In the genomic region with DNA sequence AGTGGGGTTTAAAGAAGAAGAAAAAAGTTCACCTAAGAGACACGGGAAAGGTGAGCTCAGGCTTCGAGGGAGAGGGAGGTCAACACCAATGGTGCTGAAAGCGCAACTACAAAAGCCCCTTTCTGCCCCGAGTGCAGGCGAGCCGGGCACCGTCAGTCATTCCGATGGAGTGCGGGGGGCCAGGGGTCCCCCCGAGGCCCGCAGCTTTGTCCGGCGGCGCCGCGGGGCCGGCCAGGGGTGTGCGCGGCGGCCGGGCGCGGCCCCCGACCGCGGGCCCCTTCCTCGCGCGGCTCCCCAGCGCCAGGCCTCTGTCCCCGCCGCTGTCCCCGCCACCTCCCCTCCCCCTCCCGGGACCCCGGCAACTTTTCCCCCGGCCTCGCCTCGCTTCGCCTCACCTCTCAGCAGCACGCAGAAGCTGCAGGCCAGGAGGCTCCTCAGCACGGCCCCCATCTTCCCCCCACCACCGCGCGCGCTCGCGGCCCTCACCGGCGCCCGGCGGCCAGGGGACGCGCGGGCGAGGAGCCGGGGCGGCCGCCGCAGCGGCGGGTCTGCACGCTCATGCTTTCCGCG, we compare ENCODE assay signal across 8 mouse cellular contexts. TPM values are rescaled to one million over a fixed set of nuclear protein-coding genes. Genes with fewer than 3 reads are reported as not detected.
DNase-seq lines count a peak whose midpoint lies in the region; ATAC-seq and TF ChIP-seq lines count a peak whose summit lies in the region.

No protein-coding gene starts in this region.

- peak; percentile 20 for DNase-seq in adrenal gland, postnatal 14 days
- DNase-seq in adrenal gland, postnatal 25 days = no peak
- peak; percentile 13 for DNase-seq in forebrain, postnatal 0 days
- DNase-seq in testis, postnatal 14 days (ENCODE audit: low spot score) = peak; percentile 42

- H3K4me2 ChIP-seq in forebrain, postnatal 0 days (ENCODE audit: low read depth) = peak overlapping the region; percentile 82
- peak overlapping the region; percentile 86 for H3K4me2 ChIP-seq in liver, embryonic 12.5 days

- TF ChIP-seq CTCF in forebrain, postnatal 0 days (IDR thresholded peaks at IDR 0.05; ENCODE audit: low read depth) = no peak

- ATAC-seq in megakaryocyte, adult 5-6 weeks (ENCODE audit: poor library complexity, severe bottlenecking) = no peak
- ATAC-seq in forebrain, postnatal 0 days = no peak
- ATAC-seq in liver, embryonic 12.5 days = peak; percentile 58
- no peak for ATAC-seq in monocyte, adult 5-6 weeks (replicated peaks; ENCODE audit: insufficient number of reproducible peaks, low FRiP score, low TSS enrichment, poor library complexity, severe bottlenecking)

- peak overlapping the region; percentile 100 for H3K27ac ChIP-seq in forebrain, postnatal 0 days (ENCODE audit: low read depth, low read length)
- peak overlapping the region; percentile 87 for H3K27ac ChIP-seq in liver, embryonic 12.5 days

- H3K9ac ChIP-seq in forebrain, postnatal 0 days = peak overlapping the region; percentile 94
- H3K9ac ChIP-seq in liver, embryonic 12.5 days = peak overlapping the region; percentile 92

- peaks cover 17% of the 10 kb centered on the region for H3K4me1 ChIP-seq in megakaryocyte, embryonic 14.5 days
- H3K4me1 ChIP-seq in forebrain, postnatal 0 days (ENCODE audit: insufficient read depth) = peaks cover 9% of the 10 kb centered on the region
- H3K4me1 ChIP-seq in liver, embryonic 12.5 days = peaks cover 42% of the 10 kb centered on the region

- no peaks in the 10 kb centered on the region for H3K9me3 ChIP-seq in megakaryocyte, embryonic 14.5 days
- H3K9me3 ChIP-seq in forebrain, postnatal 0 days (ENCODE audit: low read length) = no peaks in the 10 kb centered on the region
- H3K9me3 ChIP-seq in liver, embryonic 12.5 days (replicated peaks) = no peaks in the 10 kb centered on the region

- no peaks in the 10 kb centered on the region for H3K36me3 ChIP-seq in megakaryocyte, embryonic 14.5 days (replicated peaks; ENCODE audit: low read length)
- H3K36me3 ChIP-seq in forebrain, postnatal 0 days (ENCODE audit: insufficient read depth) = no peaks in the 10 kb centered on the region
- H3K36me3 ChIP-seq in liver, embryonic 12.5 days = no peaks in the 10 kb centered on the region

- H3K4me3 ChIP-seq in megakaryocyte, embryonic 14.5 days (replicated peaks) = peak overlapping the region; percentile 95
- peak overlapping the region; percentile 80 for H3K4me3 ChIP-seq in forebrain, postnatal 0 days (ENCODE audit: low read depth, low read length)
- H3K4me3 ChIP-seq in liver, embryonic 12.5 days = peak overlapping the region; percentile 93

- H3K27me3 ChIP-seq in megakaryocyte, embryonic 14.5 days (replicated peaks) = peaks cover 4% of the 10 kb centered on the region
- H3K27me3 ChIP-seq in forebrain, postnatal 0 days (ENCODE audit: insufficient read depth, low read length) = no peaks in the 10 kb centered on the region
- H3K27me3 ChIP-seq in liver, embryonic 12.5 days (replicated peaks) = no peaks in the 10 kb centered on the region

- 8% methylated on average over 53 of the region's 64 CpGs for WGBS in forebrain, postnatal 0 days
- WGBS in liver, embryonic 12.5 days (ENCODE audit: insufficient replicate concordance) = under 1% methylated on average over 50 of the region's 64 CpGs

RNA-seq across cellular contexts. Expression of a gene that starts 0.4 kb away (rescaled TPM):
- total RNA-seq in adrenal gland, postnatal 14 days (2021) = 81.5 and 89.2 TPM in 2 replicates
- 94.4 and 112 TPM in 2 replicates for total RNA-seq in adrenal gland, postnatal 25 days (2021)
- polyA plus RNA-seq in megakaryocyte, embryonic 14.5 days (2012; ENCODE audit: insufficient read depth, low replicate concordance) = 4.0 and 5.0 TPM in 2 replicates
- 15.0 and 15.5 TPM in 2 replicates for total RNA-seq in megakaryocyte, adult 5-6 weeks (2015)
- 18.3 and 25.7 TPM in 2 replicates for total RNA-seq in megakaryocyte, adult 5-6 weeks (2017)
- total RNA-seq in forebrain, postnatal 0 days (2014; rRNA removed) = 29.9 and 41.3 TPM in 2 replicates
- 12.3 and 14.7 TPM in 2 replicates for polyA plus RNA-seq in forebrain, postnatal 0 days (2015; fragmentation: Nextera tagmentation; extraction: Ambion mirVana)
- 12.6 and 13.1 TPM in 2 replicates for polyA plus RNA-seq in liver, embryonic 12.5 days (2016; fragmentation: Nextera tagmentation; extraction: Ambion mirVana)
- 32.0 to 57.1 TPM (median 39.6 TPM) in 3 replicates for total RNA-seq in monocyte, adult 5-6 weeks (2017)
